Mouse (Mus musculus): ENCODE results near the gene Pgrmc1. TPM values are rescaled to one million over a fixed set of nuclear protein-coding genes. Genes with fewer than 3 reads are reported as not detected.
A peak's percentile ranks its signal among the peaks of the same experiment; 100 is the strongest.
"Not testable (repeated sequence)": the region's sequence is repeated elsewhere in the genome, so short reads cannot be mapped to it uniquely, and the experiment has no call there.

Gene Pgrmc1
- 1.6 and 1.9 TPM in 2 replicates for polyA plus RNA-seq (2012)

DNA sequence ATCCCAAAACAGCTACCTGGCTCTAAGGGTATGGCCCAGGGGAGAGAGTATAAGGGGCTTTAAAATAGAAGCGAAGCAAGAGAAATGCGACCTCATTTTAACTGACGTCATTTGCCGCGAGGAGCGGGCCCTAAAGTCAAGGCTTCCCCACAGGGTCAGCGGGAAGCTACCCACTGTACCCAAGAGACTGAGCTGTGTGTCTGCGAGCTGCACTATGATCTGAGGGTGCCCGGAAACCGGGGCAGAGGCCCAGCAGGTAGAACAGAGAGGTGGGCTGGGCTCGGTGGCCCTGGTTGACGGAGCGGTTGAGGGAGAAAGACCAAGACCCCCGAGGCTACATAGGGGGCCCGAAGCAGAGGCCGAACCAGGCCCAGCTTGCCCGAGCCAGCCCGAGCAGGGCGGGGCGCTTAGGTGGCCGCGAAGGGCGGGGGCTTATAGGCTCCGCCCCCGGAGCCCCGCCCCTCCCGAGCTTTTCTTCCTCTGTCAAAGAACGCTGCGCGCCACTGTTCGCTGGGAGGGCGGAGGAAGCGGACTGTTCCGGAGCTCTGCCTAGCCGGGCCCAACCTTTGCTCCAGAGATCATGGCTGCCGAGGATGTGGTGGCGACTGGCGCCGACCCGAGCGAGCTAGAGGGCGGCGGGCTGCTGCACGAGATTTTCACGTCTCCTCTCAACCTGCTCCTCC, at the start of gene Pgrmc1:
Gene Pgrmc1, plus strand, starts transcription at position 500 of the 683 bp plus-strand sequence.
- Histone ChIP-seq H3K4me3 (replicated peaks) (peak within 1 kb of the TSS; percentile 81), H3K4me1 (ENCODE audit: control insufficient read depth) (peaks cover 27% of the 10 kb centered on the region), H3K27me3 (ENCODE audit: control insufficient read depth) (no peaks in the 10 kb centered on the region), H3K9me3 (ENCODE audit: control insufficient read depth, low read length) (peaks cover 5% of the 10 kb centered on the region), H3K36me3 (ENCODE audit: control insufficient read depth) (peaks cover 2% of the 10 kb centered on the region; the same call in 1 of the 2 replicates)
- TF ChIP-seq TAL1 (IDR thresholded peaks at IDR 0.05; ENCODE audit: low read length) (no peak), GATA1 (IDR thresholded peaks at IDR 0.05; ENCODE audit: low read length) (no peak)

GRCm38 (mm10) chrX:36548798-36549197, 49.2 kb upstream of the Pgrmc1 start:
- no peaks in the 10 kb centered on the region for H3K36me3 ChIP-seq (ENCODE audit: control insufficient read depth)
- H3K4me1 ChIP-seq (ENCODE audit: control insufficient read depth) = no peaks in the 10 kb centered on the region
- no peak overlapping the region for H3K4me3 ChIP-seq (replicated peaks)
- no peaks in the 10 kb centered on the region for H3K27me3 ChIP-seq (ENCODE audit: control insufficient read depth)
- TF ChIP-seq TAL1 (IDR thresholded peaks at IDR 0.05; ENCODE audit: low read length) (no peak), GATA1 (IDR thresholded peaks at IDR 0.05; ENCODE audit: low read length) (no peak)
- H3K9me3 ChIP-seq (ENCODE audit: control insufficient read depth, low read length) = no peaks in the 10 kb centered on the region

DNA sequence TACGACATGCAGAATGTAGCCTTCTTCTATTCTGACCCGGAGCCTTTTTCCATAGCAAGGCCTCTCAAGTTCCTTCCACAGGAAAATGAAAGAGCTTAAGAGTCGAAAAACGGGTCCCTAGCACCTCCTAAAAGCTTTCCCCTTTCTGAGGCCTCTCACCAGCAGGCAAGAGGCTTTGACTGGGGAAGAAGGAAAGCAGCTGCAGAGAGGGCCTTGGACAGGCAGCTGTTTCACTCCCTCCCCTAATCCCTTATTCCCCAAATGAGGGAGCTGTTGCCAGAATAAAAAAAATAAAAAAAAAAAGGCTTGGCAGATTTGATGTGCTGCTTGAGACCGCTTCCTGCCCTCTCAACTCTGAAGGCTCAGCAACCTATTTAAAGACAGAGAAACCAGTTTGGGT, 47.1 kb upstream of the Pgrmc1 start:
- Histone ChIP-seq H3K9me3 (ENCODE audit: control insufficient read depth, low read length) (no peaks in the 10 kb centered on the region), H3K4me1 (ENCODE audit: control insufficient read depth) (no peaks in the 10 kb centered on the region), H3K36me3 (ENCODE audit: control insufficient read depth) (no peaks in the 10 kb centered on the region), H3K4me3 (replicated peaks) (no peak overlapping the region), H3K27me3 (ENCODE audit: control insufficient read depth) (no peaks in the 10 kb centered on the region)
- TF ChIP-seq GATA1 (IDR thresholded peaks at IDR 0.05; ENCODE audit: low read length) (no peak), TAL1 (IDR thresholded peaks at IDR 0.05; ENCODE audit: low read length) (no peak)

DNA sequence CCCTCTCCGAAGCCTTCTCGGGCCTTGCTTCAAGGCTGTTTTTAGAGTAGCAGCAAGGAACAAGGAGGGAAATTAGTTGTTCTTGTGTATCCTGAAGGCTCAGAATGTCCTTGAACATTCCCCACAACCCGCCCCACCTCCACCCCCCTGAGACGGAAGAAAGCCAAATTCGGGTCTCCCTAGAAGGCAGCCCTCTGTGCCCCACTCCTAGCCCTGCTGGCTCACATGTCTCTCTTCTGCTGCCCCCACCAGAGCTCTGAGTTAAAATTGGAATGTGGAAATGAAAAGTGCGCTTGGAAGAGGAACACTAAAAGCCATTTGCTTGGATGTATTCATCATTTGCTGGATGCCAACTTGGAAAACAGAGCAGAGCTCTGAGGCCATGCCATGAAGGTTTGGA, 46.7 kb upstream of the Pgrmc1 start:
- TF ChIP-seq TAL1 (IDR thresholded peaks at IDR 0.05; ENCODE audit: low read length) = no peak
- TF ChIP-seq GATA1 (IDR thresholded peaks at IDR 0.05; ENCODE audit: low read length) = no peak
- no peaks in the 10 kb centered on the region for H3K9me3 ChIP-seq (ENCODE audit: control insufficient read depth, low read length)
- H3K4me3 ChIP-seq (replicated peaks) = no peak overlapping the region
- no peaks in the 10 kb centered on the region for H3K36me3 ChIP-seq (ENCODE audit: control insufficient read depth)
- no peaks in the 10 kb centered on the region for H3K27me3 ChIP-seq (ENCODE audit: control insufficient read depth)
- no peaks in the 10 kb centered on the region for H3K4me1 ChIP-seq (ENCODE audit: control insufficient read depth)

- no peaks in the 10 kb centered on the region for H3K36me3 ChIP-seq (ENCODE audit: control insufficient read depth)
- TF ChIP-seq TAL1 (IDR thresholded peaks at IDR 0.05; ENCODE audit: low read length) (no peak), GATA1 (IDR thresholded peaks at IDR 0.05; ENCODE audit: low read length) (no peak)
- H3K9me3 ChIP-seq (ENCODE audit: control insufficient read depth, low read length) = no peaks in the 10 kb centered on the region
- no peaks in the 10 kb centered on the region for H3K4me1 ChIP-seq (ENCODE audit: control insufficient read depth)
- H3K4me3 ChIP-seq (replicated peaks) = no peak overlapping the region
- no peaks in the 10 kb centered on the region for H3K27me3 ChIP-seq (ENCODE audit: control insufficient read depth)
These were observed 45.9 kb upstream of the Pgrmc1 start for GRCm38 (mm10) chrX:36552055-36552587.

- no peaks in the 10 kb centered on the region for H3K4me1 ChIP-seq (ENCODE audit: control insufficient read depth)
- no peaks in the 10 kb centered on the region for H3K27me3 ChIP-seq (ENCODE audit: control insufficient read depth)
- H3K4me3 ChIP-seq (replicated peaks) = no peak overlapping the region
- TF ChIP-seq GATA1 (IDR thresholded peaks at IDR 0.05; ENCODE audit: low read length) (no peak), TAL1 (IDR thresholded peaks at IDR 0.05; ENCODE audit: low read length) (no peak)
- no peaks in the 10 kb centered on the region for H3K36me3 ChIP-seq (ENCODE audit: control insufficient read depth)
- H3K9me3 ChIP-seq (ENCODE audit: control insufficient read depth, low read length) = no peaks in the 10 kb centered on the region
These were observed 45.3 kb upstream of the Pgrmc1 start for GRCm38 (mm10) chrX:36552715-36553114.

GRCm38 (mm10) chrX:36555196-36555595, 42.8 kb upstream of the Pgrmc1 start:
- not testable (repeated sequence) for H3K4me3 ChIP-seq (replicated peaks); H3K4me1 ChIP-seq (ENCODE audit: control insufficient read depth); H3K9me3 ChIP-seq (ENCODE audit: control insufficient read depth, low read length); H3K36me3 ChIP-seq (ENCODE audit: control insufficient read depth); H3K27me3 ChIP-seq (ENCODE audit: control insufficient read depth)

GRCm38 (mm10) chrX:36560170-36560569, 37.8 kb upstream of the Pgrmc1 start:
- TF ChIP-seq GATA1 (IDR thresholded peaks at IDR 0.05; ENCODE audit: low read length) (no peak), TAL1 (IDR thresholded peaks at IDR 0.05; ENCODE audit: low read length) (no peak)

GRCm38 (mm10) chrX:36561650-36562049, 36.4 kb upstream of the Pgrmc1 start:
- H3K27me3 ChIP-seq (ENCODE audit: control insufficient read depth) = no peaks in the 10 kb centered on the region
- no peaks in the 10 kb centered on the region for H3K4me1 ChIP-seq (ENCODE audit: control insufficient read depth)
- no peak for TF ChIP-seq GATA1 (IDR thresholded peaks at IDR 0.05; ENCODE audit: low read length)
- TF ChIP-seq TAL1 (IDR thresholded peaks at IDR 0.05; ENCODE audit: low read length) = no peak
- no peaks in the 10 kb centered on the region for H3K36me3 ChIP-seq (ENCODE audit: control insufficient read depth)
- no peaks in the 10 kb centered on the region for H3K9me3 ChIP-seq (ENCODE audit: control insufficient read depth, low read length)
- H3K4me3 ChIP-seq (replicated peaks) = no peak overlapping the region

More at GRCm38 (mm10) chrX:36560170-36560569, 37.8 kb upstream of the Pgrmc1 start:
- no peaks in the 10 kb centered on the region for H3K36me3 ChIP-seq (ENCODE audit: control insufficient read depth)
- no peaks in the 10 kb centered on the region for H3K4me1 ChIP-seq (ENCODE audit: control insufficient read depth)
- no peaks in the 10 kb centered on the region for H3K27me3 ChIP-seq (ENCODE audit: control insufficient read depth)
- no peaks in the 10 kb centered on the region for H3K9me3 ChIP-seq (ENCODE audit: control insufficient read depth, low read length)
- no peak overlapping the region for H3K4me3 ChIP-seq (replicated peaks)

All from erythroblast, embryonic 14.5 days (primary cell).